ENCODE assay signal across 16 mouse cellular contexts in the genomic region with DNA sequence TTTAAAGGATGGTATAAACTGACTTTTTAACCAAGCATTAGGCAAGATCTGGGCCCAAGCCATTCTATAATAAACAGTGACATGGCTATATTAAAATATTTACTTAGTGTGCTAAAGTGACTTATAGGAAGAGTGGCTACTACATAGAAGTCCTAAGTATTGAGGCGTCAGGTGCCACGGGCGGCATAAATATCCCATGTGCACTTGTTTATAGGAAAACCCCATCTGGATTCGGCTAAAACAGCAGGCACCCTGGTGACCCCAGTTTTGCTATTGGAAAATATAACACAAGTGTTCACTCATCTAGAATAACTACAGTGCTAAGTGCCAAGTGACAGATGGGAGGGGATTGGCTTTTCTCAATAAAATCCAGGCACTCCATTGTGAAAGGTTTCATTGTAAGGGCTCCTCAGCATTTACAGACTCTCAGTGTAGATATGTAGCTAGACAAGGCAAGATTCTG.
A peak's percentile ranks its signal among the peaks of the same experiment; 100 is the strongest.
DNase-seq lines count a peak whose midpoint lies in the region; ATAC-seq and TF ChIP-seq lines count a peak whose summit lies in the region.
"Had no signal": no experiment of that assay in that cellular context is flagged by ENCODE, and none has a peak within 500 bp of the region (broad histone marks: within the 10 kb centered on the region; RNA-seq: fewer than 3 reads in every experiment).

No protein-coding gene starts in this region.

- H3K9ac ChIP-seq in limb, embryonic 14.5 days (ENCODE audit: low read depth, low read length, severe bottlenecking), result no peak overlapping the region
- H3K9ac ChIP-seq in stomach, embryonic 16.5 days (ENCODE audit: low read length), result no peak overlapping the region
- H3K9ac ChIP-seq in kidney, embryonic 16.5 days (replicated peaks; ENCODE audit: low read length), result no peak overlapping the region
- H3K9ac ChIP-seq: liver, embryonic 15.5 days; neural tube, embryonic 13.5 days had no signal

- no peak overlapping the region for H3K27ac ChIP-seq in limb, embryonic 14.5 days (replicated peaks; ENCODE audit: low read depth, low read length)
- H3K27ac ChIP-seq in limb, embryonic 10.5 days, result no peak overlapping the region
- peak overlapping the region; percentile 52; the same call in 1 of the 2 replicates for H3K27ac ChIP-seq in stomach, embryonic 16.5 days (ENCODE audit: low read length)
- H3K27ac ChIP-seq in kidney, embryonic 16.5 days (ENCODE audit: low read length), result no peak overlapping the region
- H3K27ac ChIP-seq: kidney, postnatal 0 days; liver, embryonic 15.5 days; macrophage; neural tube, embryonic 13.5 days had no signal

- no peaks in the 10 kb centered on the region for H3K36me3 ChIP-seq in limb, embryonic 14.5 days (ENCODE audit: control insufficient read depth, insufficient read depth, low read length)
- no peaks in the 10 kb centered on the region for H3K36me3 ChIP-seq in limb, embryonic 10.5 days
- H3K36me3 ChIP-seq in stomach, embryonic 16.5 days (ENCODE audit: control insufficient read depth, insufficient read depth, low read length), result no peaks in the 10 kb centered on the region
- no peaks in the 10 kb centered on the region for H3K36me3 ChIP-seq in kidney, embryonic 16.5 days (ENCODE audit: insufficient read depth, low read length)
- H3K36me3 ChIP-seq: liver, embryonic 15.5 days; neural tube, embryonic 13.5 days had no signal

- no peaks in the 10 kb centered on the region for H3K9me3 ChIP-seq in limb, embryonic 14.5 days (ENCODE audit: control insufficient read depth, low read length)
- H3K9me3 ChIP-seq in limb, embryonic 10.5 days (replicated peaks), result no peaks in the 10 kb centered on the region
- no peaks in the 10 kb centered on the region for H3K9me3 ChIP-seq in stomach, embryonic 16.5 days (replicated peaks; ENCODE audit: control insufficient read depth, low read length)
- no peaks in the 10 kb centered on the region for H3K9me3 ChIP-seq in kidney, embryonic 16.5 days (ENCODE audit: low read length)
- H3K9me3 ChIP-seq: liver, embryonic 15.5 days; neural tube, embryonic 13.5 days had no signal

- WGBS in limb, embryonic 14.5 days, result 46% methylated on average over 4 of the region's 4 CpGs
- WGBS in limb, embryonic 10.5 days, result 87% methylated on average over 4 of the region's 4 CpGs
- WGBS in stomach, embryonic 16.5 days, result 45% methylated on average over 4 of the region's 4 CpGs
- WGBS in kidney, embryonic 16.5 days, result 88% methylated on average over 4 of the region's 4 CpGs

- peak; percentile 4 for DNase-seq in cerebellum, adult 11 months
- DNase-seq in limb, embryonic 14.5 days (ENCODE audit: low spot score), result peak; percentile 23
- no peak for DNase-seq in limb, embryonic 10.5 days (ENCODE audit: low spot score)
- peak; percentile 58 to 79 for DNase-seq in cerebellum, postnatal 14 days
- no peak for DNase-seq in urinary bladder, postnatal 10 days (ENCODE audit: low spot score)
- DNase-seq: heart, adult 11 months; midbrain, embryonic 14.5 days; right cerebral cortex, adult 18-20 months had no signal

- peaks cover 3% of the 10 kb centered on the region; the same call in 1 of the 2 replicates for H3K4me1 ChIP-seq in limb, embryonic 14.5 days (ENCODE audit: control insufficient read depth, insufficient read depth, low read length)
- H3K4me1 ChIP-seq in limb, embryonic 10.5 days, result no peaks in the 10 kb centered on the region
- peaks cover 5% of the 10 kb centered on the region; the same call in 1 of the 2 replicates for H3K4me1 ChIP-seq in stomach, embryonic 16.5 days (ENCODE audit: control insufficient read depth, insufficient read depth, low read length)
- H3K4me1 ChIP-seq in kidney, embryonic 16.5 days (ENCODE audit: insufficient read depth, low read length), result no peaks in the 10 kb centered on the region
- H3K4me1 ChIP-seq: liver, embryonic 15.5 days; neural tube, embryonic 13.5 days had no signal

- H3K4me3 ChIP-seq in limb, embryonic 14.5 days (replicated peaks; ENCODE audit: low read length), result no peak overlapping the region
- no peak overlapping the region for H3K4me3 ChIP-seq in limb, embryonic 10.5 days
- no peak overlapping the region for H3K4me3 ChIP-seq in stomach, embryonic 16.5 days (replicated peaks; ENCODE audit: low read length)
- no peak overlapping the region for H3K4me3 ChIP-seq in kidney, embryonic 16.5 days (ENCODE audit: low read length)
- H3K4me3 ChIP-seq: liver, embryonic 15.5 days; neural tube, embryonic 13.5 days had no signal

- no peak for ATAC-seq in cerebellum, adult (ENCODE audit: insufficient number of reproducible peaks, low FRiP score, low TSS enrichment)
- ATAC-seq in limb, embryonic 14.5 days (ENCODE audit: low FRiP score, low read depth), result no peak
- peak; percentile 69; the same call in 1 of the 2 replicates for ATAC-seq in stomach, embryonic 16.5 days (ENCODE audit: insufficient read depth, low FRiP score)
- ATAC-seq in kidney, embryonic 16.5 days (ENCODE audit: low FRiP score, low TSS enrichment), result no peak
- ATAC-seq: Patski had no signal

- H3K4me2 ChIP-seq in limb, embryonic 14.5 days (replicated peaks; ENCODE audit: low read depth, low read length, severe bottlenecking), result no peak overlapping the region
- H3K4me2 ChIP-seq in stomach, embryonic 16.5 days (ENCODE audit: low read depth, low read length), result no peak overlapping the region
- H3K4me2 ChIP-seq in kidney, embryonic 16.5 days (replicated peaks; ENCODE audit: low read depth, low read length), result no peak overlapping the region
- H3K4me2 ChIP-seq: liver, embryonic 15.5 days; neural tube, embryonic 13.5 days had no signal

- TF ChIP-seq POLR2A in limb, embryonic 14.5 days (IDR thresholded peaks at IDR 0.05; ENCODE audit: borderline replicate concordance, extremely low read depth, insufficient read depth, insufficient read length), result no peak

- no peaks in the 10 kb centered on the region for H3K27me3 ChIP-seq in limb, embryonic 14.5 days (ENCODE audit: control insufficient read depth, insufficient read depth, low read length)
- H3K27me3 ChIP-seq in limb, embryonic 10.5 days (ENCODE audit: low read depth, poor library complexity, severe bottlenecking), result no peaks in the 10 kb centered on the region
- no peaks in the 10 kb centered on the region for H3K27me3 ChIP-seq in stomach, embryonic 16.5 days (ENCODE audit: control insufficient read depth, insufficient read depth, low read length)
- no peaks in the 10 kb centered on the region for H3K27me3 ChIP-seq in kidney, embryonic 16.5 days (ENCODE audit: insufficient read depth, low read length)
- H3K27me3 ChIP-seq: liver, embryonic 15.5 days; neural tube, embryonic 13.5 days; Patski had no signal

Comparison
In these comparisons a context has a peak if more than half of its experiments do, and no peak if none do; other contexts are left out.
1. DNase-seq: peak in cerebellum, adult 11 months (single experiment), limb, embryonic 14.5 days (single experiment) and cerebellum, postnatal 14 days (2 of 2); none in limb, embryonic 10.5 days (single experiment) and urinary bladder, postnatal 10 days (single experiment).